10 mouse cellular contexts compared by ENCODE assay signal in the genomic region with DNA sequence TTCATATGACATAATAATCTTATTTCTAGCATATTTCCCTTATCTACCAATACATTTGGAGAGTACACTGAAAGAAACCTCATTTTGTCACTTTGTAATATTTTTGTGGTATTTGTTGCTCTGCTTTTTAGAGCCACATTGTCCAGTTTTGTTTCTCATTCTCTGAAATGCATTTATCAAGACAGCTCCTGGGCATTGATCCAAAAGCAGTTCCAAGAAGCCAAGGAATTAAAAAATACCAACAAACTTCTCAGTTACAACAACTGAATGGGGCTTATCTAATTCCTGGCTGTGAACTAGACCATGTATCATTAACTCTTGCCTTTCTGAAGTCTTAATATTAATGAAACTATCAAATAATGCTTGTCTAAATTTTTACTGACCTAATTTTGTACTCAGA.
DNase-seq lines count a peak whose midpoint lies in the region.
"Had no signal": no experiment of that assay in that cellular context is flagged by ENCODE, and none has a peak within 500 bp of the region (broad histone marks: within the 10 kb centered on the region; RNA-seq: fewer than 3 reads in every experiment).

No protein-coding gene starts in this region.

- peak; percentile 13 for DNase-seq in gastrocnemius, adult 18-20 months (ENCODE audit: low spot score)
- DNase-seq in gastrocnemius, postnatal 10 days: no peak
- peak; percentile 64 for DNase-seq in kidney, postnatal 14 days
- DNase-seq in kidney, adult 18-20 months: no peak
- DNase-seq in Muller cell, postnatal 12 days (ENCODE audit: inconsistent ontology term): peak; percentile 94
- DNase-seq in fibroblast of lung, adult 2 months (ENCODE audit: low read depth): peak; percentile 47
- DNase-seq in urinary bladder, postnatal 36 days (ENCODE audit: low spot score in 2 of 2): no peak
- DNase-seq: gastrocnemius, postnatal 36 days; left cerebral cortex, postnatal 4 days; thymus, adult 2 months had no signal

Comparison
In these comparisons a context has a peak if more than half of its experiments do, and no peak if none do; other contexts are left out.
1. DNase-seq: peak in gastrocnemius, adult 18-20 months (single experiment), kidney, postnatal 14 days (single experiment), Muller cell, postnatal 12 days (single experiment) and fibroblast of lung, adult 2 months (single experiment); none in gastrocnemius, postnatal 10 days (single experiment), kidney, adult 18-20 months (single experiment) and urinary bladder, postnatal 36 days (0 of 2).